Comparison of ENCODE assay signal across 24 mouse cellular contexts in the genomic region with DNA sequence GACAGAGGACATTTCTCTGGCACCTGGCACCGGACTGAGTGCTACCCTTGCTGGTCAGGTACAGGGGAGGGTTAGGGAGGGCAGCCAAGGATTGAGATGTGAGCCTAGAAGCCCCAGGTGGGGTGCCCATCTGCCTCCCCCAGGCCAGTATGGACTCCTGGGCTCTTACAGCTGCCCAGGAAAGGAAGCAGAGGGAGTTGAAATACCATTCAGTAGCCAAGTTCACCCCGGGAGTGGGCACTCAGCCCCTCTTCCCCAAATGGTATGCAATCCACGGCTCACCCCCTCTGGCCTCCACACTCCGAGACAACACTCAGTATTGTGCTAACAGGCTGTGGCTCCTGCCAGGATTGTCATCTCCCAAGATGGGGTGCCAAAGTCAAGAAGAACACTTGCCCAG.
DNase-seq lines count a peak whose midpoint lies in the region; ATAC-seq and TF ChIP-seq lines count a peak whose summit lies in the region.
"Had no signal": no experiment of that assay in that cellular context is flagged by ENCODE, and none has a peak within 500 bp of the region (broad histone marks: within the 10 kb centered on the region; RNA-seq: fewer than 3 reads in every experiment).

No protein-coding gene starts in this region.

- no peaks in the 10 kb centered on the region for H3K9me3 ChIP-seq in forebrain, postnatal 0 days (ENCODE audit: low read length)
- H3K9me3 ChIP-seq in forebrain, embryonic 12.5 days = no peaks in the 10 kb centered on the region
- no peaks in the 10 kb centered on the region for H3K9me3 ChIP-seq in hindbrain, embryonic 14.5 days (ENCODE audit: control insufficient read depth, low read length)
- H3K9me3 ChIP-seq: embryonic facial prominence, embryonic 15.5 days; forebrain, embryonic 10.5 days; heart, embryonic 10.5 days; kidney, embryonic 15.5 days; liver, embryonic 12.5 days; lung, embryonic 15.5 days had no signal

- 44% methylated on average over 4 of the region's 4 CpGs for WGBS in forebrain, postnatal 0 days
- 68% methylated on average over 4 of the region's 4 CpGs for WGBS in forebrain, embryonic 12.5 days
- 52% methylated on average over 4 of the region's 4 CpGs for WGBS in hindbrain, embryonic 14.5 days

- no peak overlapping the region for H3K27ac ChIP-seq in forebrain, postnatal 0 days (ENCODE audit: low read depth, low read length)
- no peak overlapping the region for H3K27ac ChIP-seq in forebrain, embryonic 12.5 days
- no peak overlapping the region for H3K27ac ChIP-seq in hindbrain, embryonic 14.5 days
- H3K27ac ChIP-seq: embryonic facial prominence, embryonic 15.5 days; forebrain, embryonic 10.5 days; heart, embryonic 10.5 days; kidney, embryonic 15.5 days; liver, embryonic 12.5 days; lung, embryonic 15.5 days; macrophage; stomach, postnatal 0 days had no signal

- TF ChIP-seq CTCF in forebrain, postnatal 0 days (IDR thresholded peaks at IDR 0.05; ENCODE audit: low read depth) = no peak

- peak; percentile 42; the same call in 1 of the 2 replicates for ATAC-seq in forebrain, postnatal 0 days
- no peak for ATAC-seq in forebrain, embryonic 12.5 days (ENCODE audit: low FRiP score)
- peak; percentile 32; the same call in 1 of the 2 replicates for ATAC-seq in hindbrain, embryonic 14.5 days (ENCODE audit: low FRiP score)
- ATAC-seq: liver, embryonic 12.5 days had no signal

- no peaks in the 10 kb centered on the region; the same call in 1 of the 2 replicates for H3K36me3 ChIP-seq in forebrain, postnatal 0 days (ENCODE audit: insufficient read depth)
- no peaks in the 10 kb centered on the region for H3K36me3 ChIP-seq in forebrain, embryonic 12.5 days (replicated peaks)
- H3K36me3 ChIP-seq in hindbrain, embryonic 14.5 days (replicated peaks; ENCODE audit: control insufficient read depth, insufficient read depth) = no peaks in the 10 kb centered on the region
- H3K36me3 ChIP-seq: embryonic facial prominence, embryonic 15.5 days; forebrain, embryonic 10.5 days; heart, embryonic 10.5 days; kidney, embryonic 15.5 days; liver, embryonic 12.5 days; lung, embryonic 15.5 days had no signal

- H3K4me2 ChIP-seq in forebrain, postnatal 0 days (ENCODE audit: low read depth) = no peak overlapping the region
- H3K4me2 ChIP-seq in forebrain, embryonic 12.5 days = no peak overlapping the region
- no peak overlapping the region for H3K4me2 ChIP-seq in hindbrain, embryonic 14.5 days (replicated peaks)
- H3K4me2 ChIP-seq: embryonic facial prominence, embryonic 15.5 days; kidney, embryonic 15.5 days; liver, embryonic 12.5 days; lung, embryonic 15.5 days; midbrain, embryonic 11.5 days had no signal

- no peaks in the 10 kb centered on the region for H3K4me1 ChIP-seq in forebrain, postnatal 0 days (ENCODE audit: insufficient read depth)
- H3K4me1 ChIP-seq in forebrain, embryonic 12.5 days = peaks cover 7% of the 10 kb centered on the region
- H3K4me1 ChIP-seq in hindbrain, embryonic 14.5 days (replicated peaks; ENCODE audit: control insufficient read depth, insufficient read depth, low read length) = peaks cover 19% of the 10 kb centered on the region
- H3K4me1 ChIP-seq: embryonic facial prominence, embryonic 15.5 days; kidney, embryonic 15.5 days; liver, embryonic 12.5 days; lung, embryonic 15.5 days had no signal

- H3K27me3 ChIP-seq in forebrain, postnatal 0 days (ENCODE audit: insufficient read depth, low read length) = no peaks in the 10 kb centered on the region
- H3K27me3 ChIP-seq in forebrain, embryonic 12.5 days = no peaks in the 10 kb centered on the region
- no peaks in the 10 kb centered on the region for H3K27me3 ChIP-seq in hindbrain, embryonic 14.5 days (ENCODE audit: control insufficient read depth, insufficient read depth, low read length)
- H3K27me3 ChIP-seq: embryonic facial prominence, embryonic 15.5 days; kidney, embryonic 15.5 days; liver, embryonic 12.5 days; lung, embryonic 15.5 days had no signal

- DNase-seq in forebrain, postnatal 0 days = no peak
- peak; percentile 16 for DNase-seq in Muller cell, postnatal 12 days (ENCODE audit: inconsistent ontology term)
- DNase-seq in cerebellum, adult 8-10 months = peak; percentile 87
- DNase-seq in hindbrain, embryonic 14.5 days (ENCODE audit: low spot score) = no peak
- DNase-seq in retina, postnatal 1 day = no peak
- DNase-seq in adrenal gland, postnatal 10 days = no peak
- no peak for DNase-seq in right cerebral cortex, postnatal 25 days
- DNase-seq: adrenal gland, postnatal 14 days; embryo, embryonic 11 days; gastrocnemius, postnatal 36 days; heart, postnatal 10 days; right cerebral cortex, postnatal 14 days; thymus, postnatal 25 days had no signal

- H3K9ac ChIP-seq in forebrain, postnatal 0 days = no peak overlapping the region
- no peak overlapping the region for H3K9ac ChIP-seq in forebrain, embryonic 12.5 days
- no peak overlapping the region for H3K9ac ChIP-seq in hindbrain, embryonic 14.5 days
- H3K9ac ChIP-seq: embryonic facial prominence, embryonic 15.5 days; kidney, embryonic 15.5 days; liver, embryonic 12.5 days; lung, embryonic 15.5 days had no signal

- no peak overlapping the region for H3K4me3 ChIP-seq in forebrain, postnatal 0 days (ENCODE audit: low read depth, low read length)
- no peak overlapping the region for H3K4me3 ChIP-seq in forebrain, embryonic 12.5 days (replicated peaks)
- H3K4me3 ChIP-seq in hindbrain, embryonic 14.5 days (replicated peaks; ENCODE audit: low read length) = no peak overlapping the region
- H3K4me3 ChIP-seq: embryonic facial prominence, embryonic 15.5 days; forebrain, embryonic 10.5 days; heart, embryonic 10.5 days; kidney, embryonic 15.5 days; liver, embryonic 12.5 days; lung, embryonic 15.5 days; myocyte had no signal

Comparison
In these comparisons a context has a peak if more than half of its experiments do, and no peak if none do; other contexts are left out.
1. DNase-seq: peak in Muller cell, postnatal 12 days (single experiment) and cerebellum, adult 8-10 months (single experiment); none in forebrain, postnatal 0 days (single experiment), hindbrain, embryonic 14.5 days (single experiment), retina, postnatal 1 day (single experiment), adrenal gland, postnatal 10 days (single experiment) and right cerebral cortex, postnatal 25 days (single experiment).